Mouse (Mus musculus) layer of hippocampus, adult 9-10 months (tissue): Measurements from ENCODE around the gene Tmc1.
A peak's percentile ranks its signal among the peaks of the same experiment; 100 is the strongest.

Experiments used
- DNase-seq: peaks from one replicate; pipeline ENCODE4 v3.0.0; 2022; ENCODE audit warnings: low spot score

Gene Tmc1

GRCm38 (mm10) chr19:20797558-20798101, 156.4 kb downstream of the Tmc1 start:
- peak; percentile 69 for DNase-seq

- no peak for DNase-seq
Observed at GRCm38 (mm10) chr19:20796001-20796400, 158.0 kb downstream of the Tmc1 start.

- no peak for DNase-seq
Observed at GRCm38 (mm10) chr19:20794999-20795398, 159.0 kb downstream of the Tmc1 start.

GRCm38 (mm10) chr19:20792811-20793210, 161.2 kb downstream of the Tmc1 start:
- DNase-seq: peak; percentile 63

GRCm38 (mm10) chr19:20787289-20787688, 166.7 kb downstream of the Tmc1 start:
- no peak for DNase-seq

GRCm38 (mm10) chr19:20775681-20776080, 178.3 kb downstream of the Tmc1 start:
- no peak for DNase-seq

GRCm38 (mm10) chr19:20773941-20774340, 180.1 kb downstream of the Tmc1 start:
- DNase-seq: no peak

- peak; percentile 22 for DNase-seq
Observed at GRCm38 (mm10) chr19:20764214-20764613, 189.8 kb downstream of the Tmc1 start.

- DNase-seq: no peak
Observed at GRCm38 (mm10) chr19:20761675-20762426, 192.2 kb downstream of the Tmc1 start.

GRCm38 (mm10) chr19:20761119-20761518, 192.9 kb downstream of the Tmc1 start:
- DNase-seq: no peak

- DNase-seq: no peak
Observed at GRCm38 (mm10) chr19:20744630-20745029, 209.4 kb downstream of the Tmc1 start.
